Mouse (Mus musculus) small intestine, adult 2 months (tissue): Measurements from ENCODE around the gene Kcng1.

Experiments used
- CTCF ChIP-seq: fragments of 200-500 bp; IDR thresholded peaks from 2 replicates; pipeline ENCODE4 v1.5.1; 2012; ENCODE audit warnings: low read depth, mild to moderate bottlenecking, control low read depth, inconsistent platforms, low read length, moderate library complexity, mixed read lengths; ENCODE audit not compliant: insufficient replicate concordance, insufficient read length; ENCODE audit errors: extremely low read depth
- POLR2A ChIP-seq: fragments of 200-500 bp; IDR thresholded peaks from 2 replicates; pipeline ENCODE4 v1.6.1; 2012; ENCODE audit warnings: low read depth, mild to moderate bottlenecking, control low read depth, inconsistent platforms, low read length, moderate library complexity

- TF ChIP-seq POLR2A (no peak), CTCF (no peak)
Observed at GRCm38 (mm10) chr2:168229116-168230025, 52.2 kb downstream of the Kcng1 start.
